Mouse (Mus musculus) embryonic facial prominence, embryonic 10.5 days (tissue): ENCODE results near the gene Ltf. TPM values are rescaled to one million over a fixed set of nuclear protein-coding genes. Genes with fewer than 3 reads are reported as not detected.

ENCODE experiments used
- DNase-seq: peaks from one replicate; pipeline ENCODE4 v3.0.0-alpha.2; 2017; ENCODE audit warnings: low spot score
- H3K27ac ChIP-seq: fragments of 300-500 bp; sonication (generic); replicated peaks from 2 replicates; pipeline ENCODE4 v1.5.1; 2016; ENCODE audit warnings: mild to moderate bottlenecking
- H3K27me3 ChIP-seq: fragments of 300-500 bp; sonication (generic); replicated peaks from 2 replicates; pipeline ENCODE4 v1.6.1; 2016; ENCODE audit warnings: low read depth, mild to moderate bottlenecking; ENCODE audit not compliant: poor library complexity, severe bottlenecking
- H3K36me3 ChIP-seq: fragments of 300-500 bp; sonication (generic); replicated peaks from 2 replicates; pipeline ENCODE4 v1.6.1; 2016; ENCODE audit warnings: mild to moderate bottlenecking, moderate library complexity
- H3K4me1 ChIP-seq: fragments of 300-500 bp; sonication (generic); 2 replicates; pipeline ENCODE4 v1.6.1; 2016
- H3K4me3 ChIP-seq: fragments of 300-500 bp; sonication (generic); 2 replicates; pipeline ENCODE4 v1.5.1; 2016; ENCODE audit warnings: mild to moderate bottlenecking, moderate library complexity
- H3K9me3 ChIP-seq: fragments of 300-500 bp; sonication (generic); 2 replicates; pipeline ENCODE4 v1.6.1; 2016; ENCODE audit warnings: mild to moderate bottlenecking
- WGBS: fragments of 180-500 bp; shearing (Covaris S2); methylation state at CpG from one replicate; pipeline ENCODE4 v1.1.7; 2016; 5-methylcytosine and 5-hydroxymethylcytosine counted together
- polyA plus RNA-seq: library from polyadenylated mRNA; unstranded; fragments of >200 nt; fragmentation: Nextera tagmentation; extraction: Ambion mirVana; gene quantifications from 2 replicates; pipeline ENCODE4 v1.2.1, GENCODE M21; 2016

Ltf gene
- polyA plus RNA-seq, 1 experiment from 2014 or later, result not detected

DNA sequence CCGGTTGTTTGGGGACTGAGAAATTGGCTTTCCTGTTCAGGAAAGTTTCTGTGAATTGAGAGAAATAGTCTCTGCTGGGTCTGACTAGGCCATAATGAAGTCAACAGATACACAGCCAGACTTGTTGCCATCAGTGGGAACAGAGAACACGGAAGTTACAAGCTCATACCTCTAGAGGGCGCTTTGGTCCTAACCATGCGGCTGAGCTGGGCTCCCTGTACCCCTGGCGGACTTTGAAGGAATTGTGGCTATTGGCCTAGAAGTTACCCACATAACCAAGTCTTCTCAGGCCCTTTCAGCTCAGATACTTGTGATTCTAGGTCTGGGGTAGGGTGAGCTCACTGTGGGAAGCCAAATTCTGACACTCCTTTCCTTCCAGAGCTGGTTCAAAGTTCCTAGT lies 21.8 kb upstream of the Ltf start:
- Histone ChIP-seq H3K27me3 (no peaks in the 10 kb centered on the region), H3K36me3 (no peaks in the 10 kb centered on the region), H3K27ac (no peak overlapping the region), H3K4me1 (0 out of 2 replicates have a peak, but pooled peaks cover 4% of the 10 kb centered on the region), H3K4me3 (no peak overlapping the region), H3K9me3 (no peaks in the 10 kb centered on the region)
- DNase-seq, result peak; percentile 78
- WGBS, result 6% methylated on average over 5 of the region's 5 CpGs

DNA sequence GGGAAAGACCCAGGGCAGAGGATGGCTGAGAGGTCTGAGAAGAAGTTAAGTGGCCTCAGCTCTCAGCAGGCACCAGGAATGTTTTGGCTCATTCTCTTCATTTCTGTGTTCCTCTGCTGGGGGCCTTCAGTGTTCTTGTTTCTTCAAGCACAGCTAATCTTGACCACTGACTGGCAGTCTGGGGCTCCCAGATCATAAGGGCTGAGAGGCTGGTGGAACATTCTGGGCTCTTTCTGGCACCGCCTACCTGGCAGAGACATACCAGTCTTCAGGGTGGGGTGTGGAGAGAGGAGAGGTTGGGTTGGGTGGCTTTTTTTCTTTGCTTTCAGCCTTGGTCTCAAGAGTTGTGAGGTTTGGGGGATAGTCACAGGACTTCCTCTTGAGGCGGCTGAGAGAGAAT lies 20.0 kb upstream of the Ltf start:
- H3K27ac ChIP-seq, result no peak overlapping the region
- DNase-seq, result no peak
- WGBS, result 93% methylated on average over 2 of the region's 2 CpGs
- H3K36me3 ChIP-seq, result no peaks in the 10 kb centered on the region
- 0 out of 2 replicates have a peak, but pooled peaks cover 4% of the 10 kb centered on the region for H3K4me1 ChIP-seq
- H3K9me3 ChIP-seq, result no peaks in the 10 kb centered on the region
- no peaks in the 10 kb centered on the region for H3K27me3 ChIP-seq
- no peak overlapping the region for H3K4me3 ChIP-seq

DNA sequence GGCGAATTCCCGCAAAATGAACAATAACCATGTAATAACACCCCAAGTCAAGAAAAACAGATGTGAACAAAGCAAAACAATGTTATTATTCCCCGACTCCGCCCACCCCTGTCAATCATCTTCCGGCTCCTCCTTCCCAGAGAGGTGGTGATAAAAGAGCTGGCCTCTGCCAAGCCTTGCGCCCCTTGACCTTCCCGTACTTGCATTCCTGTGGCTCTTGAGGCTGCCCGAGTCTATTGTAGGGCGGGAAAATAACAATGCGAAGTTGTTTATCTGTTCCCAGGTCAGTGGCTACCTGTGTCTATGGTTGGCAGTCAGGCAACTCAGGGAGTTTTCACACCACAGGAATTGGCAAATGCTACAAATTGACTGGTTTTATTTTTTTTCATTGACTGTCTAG lies 19.2 kb upstream of the Ltf start:
- H3K9me3 ChIP-seq, result no peaks in the 10 kb centered on the region
- H3K27me3 ChIP-seq, result no peaks in the 10 kb centered on the region
- 0 out of 2 replicates have a peak, but pooled peaks cover 4% of the 10 kb centered on the region for H3K4me1 ChIP-seq
- no peak overlapping the region for H3K27ac ChIP-seq
- no peak for DNase-seq
- H3K36me3 ChIP-seq, result no peaks in the 10 kb centered on the region
- 77% methylated on average over 10 of the region's 10 CpGs for WGBS
- H3K4me3 ChIP-seq, result no peak overlapping the region

DNA sequence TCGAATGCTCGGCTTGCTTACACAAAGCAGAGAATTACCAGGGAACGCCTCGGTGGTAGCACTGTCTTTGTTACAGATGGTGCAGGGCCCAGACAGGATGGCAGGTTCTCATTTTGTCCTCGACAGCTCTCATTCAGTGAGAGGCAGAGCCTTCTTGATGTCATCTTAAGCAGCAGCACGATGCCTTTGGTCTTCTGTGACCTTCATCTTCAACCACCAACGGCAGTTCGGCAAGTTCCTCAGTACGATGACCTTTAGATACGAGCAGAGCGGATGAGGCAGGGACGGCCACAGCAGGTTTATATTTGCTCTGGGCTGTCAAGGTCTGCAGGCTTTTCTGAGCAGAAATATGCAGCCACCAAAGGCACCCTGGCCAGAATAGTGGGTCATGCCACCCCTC lies 17.4 kb upstream of the Ltf start:
- 79% methylated on average over 12 of the region's 12 CpGs for WGBS
- no peak for DNase-seq
- Histone ChIP-seq H3K4me1 (0 out of 2 replicates have a peak, but pooled peaks cover 4% of the 10 kb centered on the region), H3K4me3 (no peak overlapping the region), H3K36me3 (no peaks in the 10 kb centered on the region), H3K27ac (no peak overlapping the region), H3K9me3 (no peaks in the 10 kb centered on the region), H3K27me3 (no peaks in the 10 kb centered on the region)

DNA sequence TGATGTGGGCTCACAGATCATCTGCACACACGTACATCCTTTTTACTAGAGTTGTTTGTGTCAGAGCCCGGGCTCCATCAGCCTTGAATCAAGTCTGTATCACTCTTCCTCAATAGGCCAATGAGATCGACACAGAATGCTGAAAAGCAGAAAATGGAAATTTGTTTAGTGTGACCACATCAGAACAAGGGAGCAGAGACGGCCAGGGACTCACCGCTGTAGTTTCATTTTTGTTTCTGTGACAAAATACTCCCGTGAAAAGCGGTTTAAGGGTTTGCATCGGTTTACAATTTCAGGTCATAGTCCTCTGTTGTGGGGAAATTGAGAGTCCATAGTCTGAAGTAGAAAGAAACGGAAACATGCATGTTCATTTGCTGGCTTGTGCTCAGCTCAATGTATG lies 15.8 kb upstream of the Ltf start:
- 0 out of 2 replicates have a peak, but pooled peaks cover 4% of the 10 kb centered on the region for H3K4me1 ChIP-seq
- H3K9me3 ChIP-seq, result no peaks in the 10 kb centered on the region
- H3K36me3 ChIP-seq, result no peaks in the 10 kb centered on the region
- H3K4me3 ChIP-seq, result no peak overlapping the region
- H3K27me3 ChIP-seq, result no peaks in the 10 kb centered on the region
- no peak for DNase-seq
- 92% methylated on average over 9 of the region's 9 CpGs for WGBS
- no peak overlapping the region for H3K27ac ChIP-seq

DNA sequence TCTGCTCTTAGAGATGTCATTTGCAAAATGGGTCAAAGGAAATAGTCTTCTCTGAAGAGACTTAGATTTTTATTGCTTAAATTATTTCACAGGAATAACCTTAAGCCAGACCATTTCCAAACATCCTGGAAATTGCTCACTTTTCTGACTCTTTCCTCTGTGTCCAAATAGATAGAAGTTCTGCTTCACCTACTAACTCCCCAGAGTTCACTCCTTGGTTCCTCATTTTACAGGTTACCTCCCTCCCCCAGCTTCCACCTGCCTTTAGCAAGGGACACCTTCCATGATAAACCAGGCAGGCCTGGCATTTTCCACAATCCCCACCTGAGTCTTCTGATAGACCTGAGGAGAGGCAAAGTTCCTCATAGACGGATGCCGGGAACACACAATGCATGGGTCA lies 12.5 kb upstream of the Ltf start:
- WGBS, result 95% methylated on average over 2 of the region's 2 CpGs

DNA sequence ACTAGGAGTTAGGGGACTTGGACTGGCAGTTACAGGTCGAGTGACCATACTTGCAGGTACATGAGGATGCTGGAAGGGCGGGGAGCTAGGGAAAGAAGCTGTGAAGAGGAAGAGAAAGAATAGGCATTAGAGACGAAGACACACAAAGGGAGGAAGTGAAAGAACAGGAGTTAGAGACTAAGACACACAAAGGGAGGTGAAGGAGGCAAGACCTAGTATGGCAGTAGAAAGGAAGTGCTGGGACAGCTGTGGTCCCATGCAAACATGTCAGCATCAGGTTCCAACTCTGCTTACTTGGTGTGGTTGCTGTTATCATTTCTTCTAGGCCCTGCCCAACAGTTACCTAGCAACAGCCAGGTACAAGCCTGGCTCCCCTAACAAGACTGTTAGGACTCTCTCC lies 9.3 kb upstream of the Ltf start:
- H3K27ac ChIP-seq, result no peak overlapping the region
- no peak for DNase-seq
- WGBS, result 72% methylated on average over 3 of the region's 3 CpGs
- H3K9me3 ChIP-seq, result no peaks in the 10 kb centered on the region
- no peak overlapping the region for H3K4me3 ChIP-seq
- peaks cover 4% of the 10 kb centered on the region; the same call in 1 of the 2 replicates for H3K4me1 ChIP-seq
- no peaks in the 10 kb centered on the region for H3K27me3 ChIP-seq
- no peaks in the 10 kb centered on the region for H3K36me3 ChIP-seq

More for the DNA sequence above, 12.5 kb upstream of the Ltf start:
- no peaks in the 10 kb centered on the region for H3K36me3 ChIP-seq
- H3K27ac ChIP-seq, result no peak overlapping the region
- H3K4me1 ChIP-seq, result peaks cover 4% of the 10 kb centered on the region; the same call in 1 of the 2 replicates
- H3K27me3 ChIP-seq, result no peaks in the 10 kb centered on the region
- no peaks in the 10 kb centered on the region for H3K9me3 ChIP-seq
- H3K4me3 ChIP-seq, result no peak overlapping the region
- DNase-seq, result no peak

DNA sequence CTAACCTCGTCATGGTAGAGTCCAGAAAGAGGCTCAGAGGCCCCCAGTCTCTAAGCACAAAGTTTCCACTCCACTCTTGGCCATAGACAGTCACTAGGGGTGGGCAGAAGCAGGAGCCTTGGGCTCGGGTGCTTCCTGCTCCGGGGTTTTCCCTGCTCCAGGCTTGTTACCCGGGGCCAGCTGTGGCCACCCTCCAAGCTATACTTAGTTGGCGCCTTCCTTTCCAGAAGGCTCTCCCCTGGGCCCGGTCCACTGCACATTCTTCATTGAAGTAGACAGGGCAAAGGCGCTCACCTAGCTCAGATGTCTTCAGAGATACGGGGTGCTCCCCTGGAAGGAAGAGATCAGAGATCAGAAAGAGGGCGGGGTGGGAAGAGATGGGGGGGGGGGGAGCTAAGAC lies 7.5 kb upstream of the Ltf start:
- H3K36me3 ChIP-seq, result no peaks in the 10 kb centered on the region

DNA sequence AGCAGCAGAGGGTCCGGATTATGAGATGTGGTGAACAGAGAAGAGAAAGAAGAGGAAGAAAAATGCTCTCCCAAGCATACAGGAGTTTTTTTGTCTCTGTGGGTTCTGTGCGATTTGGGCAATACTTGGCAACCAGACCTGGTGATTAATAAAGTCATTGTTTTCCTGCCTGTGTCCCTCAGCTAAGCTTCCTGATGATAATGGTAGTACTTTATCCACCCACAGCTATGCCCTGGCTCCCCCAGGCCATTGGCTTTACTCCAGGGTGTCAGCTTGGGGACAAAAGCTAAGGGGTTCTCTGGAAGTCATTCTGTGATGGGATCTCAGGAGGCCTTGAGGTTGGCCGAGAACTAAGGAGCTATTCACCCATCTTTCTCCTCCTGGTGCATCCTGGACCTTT lies 7.0 kb upstream of the Ltf start:
- H3K4me1 ChIP-seq, result peaks cover 4% of the 10 kb centered on the region; the same call in 1 of the 2 replicates
- no peak overlapping the region for H3K27ac ChIP-seq
- no peak overlapping the region for H3K4me3 ChIP-seq
- no peaks in the 10 kb centered on the region for H3K27me3 ChIP-seq
- no peak for DNase-seq
- no peaks in the 10 kb centered on the region for H3K36me3 ChIP-seq
- H3K9me3 ChIP-seq, result no peaks in the 10 kb centered on the region
- WGBS, result 85% methylated on average over 3 of the region's 3 CpGs

More for the DNA sequence above, 7.5 kb upstream of the Ltf start:
- Histone ChIP-seq H3K9me3 (no peaks in the 10 kb centered on the region), H3K27ac (no peak overlapping the region), H3K27me3 (no peaks in the 10 kb centered on the region), H3K4me3 (no peak overlapping the region), H3K4me1 (peaks cover 4% of the 10 kb centered on the region; the same call in 1 of the 2 replicates)
- DNase-seq, result no peak
- WGBS, result 85% methylated on average over 9 of the region's 9 CpGs

DNA sequence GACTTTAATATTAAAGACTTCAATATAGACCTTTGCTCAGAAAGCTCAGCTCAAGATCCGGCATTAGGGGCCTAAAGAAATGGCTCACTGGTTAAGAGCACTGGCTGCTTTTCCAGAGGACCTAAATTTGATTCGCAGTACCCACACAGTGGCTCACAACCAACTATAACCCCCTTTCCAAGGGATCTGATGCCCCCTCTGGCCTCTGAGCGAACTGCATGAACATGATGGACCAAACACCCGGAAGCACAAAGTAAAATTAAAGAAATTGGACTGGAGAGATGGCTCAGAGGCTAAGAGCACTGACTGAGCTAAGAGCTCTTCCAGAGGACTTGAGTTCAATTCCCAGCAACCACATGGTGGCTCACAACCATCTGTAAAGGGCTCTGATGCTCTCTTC lies 3.4 kb upstream of the Ltf start:
- H3K27ac ChIP-seq, result no peak overlapping the region
- H3K9me3 ChIP-seq, result no peaks in the 10 kb centered on the region
- WGBS, result 89% methylated on average over 4 of the region's 4 CpGs
- no peak overlapping the region for H3K4me3 ChIP-seq
- no peaks in the 10 kb centered on the region for H3K36me3 ChIP-seq
- peak; percentile 17 for DNase-seq
- H3K4me1 ChIP-seq, result peaks cover 11% of the 10 kb centered on the region
- no peaks in the 10 kb centered on the region for H3K27me3 ChIP-seq

DNA sequence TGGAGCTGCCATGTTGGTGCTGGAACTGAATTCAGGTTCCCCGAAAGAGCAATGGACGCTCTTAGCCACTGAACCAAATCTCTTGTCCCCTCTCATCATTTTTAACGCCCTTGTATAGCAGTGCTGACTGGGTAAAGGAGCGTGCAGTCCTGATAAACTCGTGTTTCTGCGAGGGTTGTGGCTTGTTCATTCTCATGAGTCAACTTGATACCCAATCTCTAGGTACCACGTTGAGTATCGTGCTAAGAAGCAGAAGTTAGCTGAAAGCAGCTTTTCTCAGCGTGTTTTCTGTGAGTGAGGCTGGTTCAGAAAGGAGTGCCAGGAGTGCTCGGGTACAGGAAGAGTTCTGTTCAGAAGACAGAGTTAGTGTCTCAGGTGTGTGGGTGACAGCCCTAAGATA lies 7.7 kb downstream of the Ltf start:
- H3K36me3 ChIP-seq, result no peaks in the 10 kb centered on the region
- no peaks in the 10 kb centered on the region for H3K9me3 ChIP-seq
- no peaks in the 10 kb centered on the region for H3K27me3 ChIP-seq
- no peak overlapping the region for H3K4me3 ChIP-seq
- no peaks in the 10 kb centered on the region for H3K4me1 ChIP-seq
- no peak for DNase-seq
- WGBS, result 85% methylated on average over 10 of the region's 10 CpGs
- H3K27ac ChIP-seq, result no peak overlapping the region

DNA sequence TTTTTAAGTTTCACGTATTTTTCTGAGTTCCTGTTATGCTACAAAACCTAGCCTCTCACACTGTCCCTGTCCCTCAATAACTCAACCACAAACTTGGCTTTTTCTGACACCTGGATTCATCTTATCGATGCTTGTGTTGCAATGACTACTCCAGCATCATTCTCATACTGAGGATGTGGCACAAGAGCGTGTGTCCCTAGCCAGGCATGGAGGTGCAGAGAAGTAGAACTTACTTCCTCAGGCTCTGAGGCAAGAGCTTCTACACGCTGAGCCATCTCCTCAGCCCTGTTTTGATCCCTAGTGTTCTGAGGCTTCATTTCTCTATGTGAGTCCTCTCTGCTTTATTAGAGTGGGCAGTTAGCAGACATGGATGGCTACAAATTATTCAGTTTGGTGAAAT lies 14.6 kb downstream of the Ltf start:
- Histone ChIP-seq H3K27ac (no peak overlapping the region), H3K27me3 (no peaks in the 10 kb centered on the region), H3K4me1 (no peaks in the 10 kb centered on the region), H3K36me3 (no peaks in the 10 kb centered on the region), H3K4me3 (no peak overlapping the region), H3K9me3 (no peaks in the 10 kb centered on the region)
- no peak for DNase-seq
- WGBS, result 90% methylated on average over 4 of the region's 4 CpGs

DNA sequence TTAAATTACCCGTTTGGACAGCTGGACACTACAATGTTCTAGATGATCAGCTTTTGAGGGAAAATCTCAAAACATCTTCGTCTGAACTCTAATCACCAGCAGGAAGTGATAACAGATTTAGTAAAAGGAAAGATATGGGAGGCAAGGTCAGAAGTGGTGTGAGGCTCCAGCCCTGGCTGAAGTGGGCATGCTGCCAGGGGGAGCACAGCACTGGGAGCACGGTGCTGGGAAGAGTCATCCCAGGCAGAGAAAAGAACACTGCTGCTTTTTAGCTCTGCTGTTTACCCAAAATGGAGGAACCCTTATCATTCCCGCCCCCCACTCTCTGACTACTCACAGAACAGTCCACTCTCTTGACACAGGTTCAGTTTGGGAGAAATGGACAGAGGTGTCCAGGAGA lies 20.9 kb downstream of the Ltf start:
- Histone ChIP-seq H3K4me3 (no peak overlapping the region), H3K27me3 (no peaks in the 10 kb centered on the region), H3K27ac (no peak overlapping the region), H3K36me3 (no peaks in the 10 kb centered on the region), H3K9me3 (no peaks in the 10 kb centered on the region), H3K4me1 (no peaks in the 10 kb centered on the region)
- DNase-seq, result no peak
- 84% methylated on average over 4 of the region's 4 CpGs for WGBS

DNA sequence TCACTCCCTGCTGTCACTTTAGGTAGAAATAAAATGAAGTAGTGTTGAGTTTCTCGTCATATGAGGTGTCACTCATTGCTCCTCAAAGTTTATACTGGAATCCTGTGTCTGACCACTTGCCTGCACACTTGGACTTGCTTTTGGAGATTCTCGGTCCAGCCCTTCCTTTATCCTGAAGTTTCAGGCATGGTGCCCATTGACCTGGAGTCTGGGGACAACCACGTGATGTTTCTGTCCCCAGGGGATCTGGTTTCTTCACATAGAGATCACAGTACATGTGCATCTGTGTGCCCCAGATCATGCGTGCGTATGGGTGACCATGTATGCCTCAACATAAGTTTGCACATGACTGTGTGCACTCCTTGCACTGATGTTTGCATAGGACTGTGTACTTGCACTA lies 23.2 kb downstream of the Ltf start:
- Histone ChIP-seq H3K27me3 (no peaks in the 10 kb centered on the region), H3K4me1 (no peaks in the 10 kb centered on the region), H3K9me3 (no peaks in the 10 kb centered on the region), H3K4me3 (no peak overlapping the region), H3K27ac (no peak overlapping the region), H3K36me3 (no peaks in the 10 kb centered on the region)
- WGBS, result 89% methylated on average over 5 of the region's 5 CpGs
- no peak for DNase-seq
